Mouse (Mus musculus) lung, embryonic 14.5 days (tissue): ENCODE data around the gene Clic1. TPM values are rescaled to one million over a fixed set of nuclear protein-coding genes. Genes with fewer than 3 reads are reported as not detected.
"Not testable (repeated sequence)": the region's sequence is repeated elsewhere in the genome, so short reads cannot be mapped to it uniquely, and the experiment has no call there.

Experiments
- ATAC-seq: fragments of 200-750 bp; cut with Nextera tagmentation; 2 replicates; pipeline ENCODE4 v1.8.0; 2017; ENCODE audit warnings: mild to moderate bottlenecking, moderate TSS enrichment, moderate library complexity; ENCODE audit not compliant: insufficient read depth
- DNase-seq: peaks from one replicate; pipeline ENCODE4 v3.0.0-alpha.2; 2015
- H3K27ac ChIP-seq: fragments of 300-500 bp; sonication (generic); 2 replicates; pipeline ENCODE4 v1.5.1; 2014; ENCODE audit warnings: low read depth, mild to moderate bottlenecking, moderate library complexity
- H3K27me3 ChIP-seq: fragments of 300-500 bp; sonication (generic); 2 replicates; pipeline ENCODE4 v1.6.1; 2014; ENCODE audit warnings: low read length, control low read depth; ENCODE audit not compliant: insufficient read depth
- H3K36me3 ChIP-seq: fragments of 300-500 bp; sonication (generic); 2 replicates; pipeline ENCODE4 v1.6.1; 2014; ENCODE audit warnings: control low read depth; ENCODE audit not compliant: insufficient read depth
- H3K4me1 ChIP-seq: fragments of 300-500 bp; sonication (generic); 2 replicates; pipeline ENCODE4 v1.6.1; 2014; ENCODE audit warnings: antibody characterized with exemption, control low read depth; ENCODE audit not compliant: insufficient read depth
- H3K4me2 ChIP-seq: fragments of 300-500 bp; sonication (generic); 2 replicates; pipeline ENCODE4 v1.6.1; 2014; ENCODE audit warnings: mild to moderate bottlenecking
- H3K4me3 ChIP-seq: fragments of 300-500 bp; sonication (generic); 2 replicates; pipeline ENCODE4 v1.5.1; 2014; ENCODE audit warnings: low read depth, low read length
- H3K9ac ChIP-seq: fragments of 300-500 bp; sonication (generic); 2 replicates; pipeline ENCODE4 v1.6.1; 2014
- H3K9me3 ChIP-seq: fragments of 300-500 bp; sonication (generic); 2 replicates; pipeline ENCODE4 v1.6.1; 2016; ENCODE audit warnings: low read depth, low read length, control low read depth
- CTCF ChIP-seq: IDR thresholded peaks from 2 replicates; pipeline ENCODE4 v1.5.1; 2016; ENCODE audit warnings: antibody characterized with exemption, low read depth
- WGBS: fragments of 180-500 bp; shearing (Covaris S2); extraction: QIAGEN DNeasy Blood & Tissue Kit; methylation state at CpG from one replicate; pipeline ENCODE4 v1.1.7; 2014; 5-methylcytosine and 5-hydroxymethylcytosine counted together
- polyA plus RNA-seq: library from polyadenylated mRNA; unstranded; fragments of >200 nt; fragmentation: Nextera tagmentation; extraction: Ambion mirVana; gene quantifications from 2 replicates; pipeline ENCODE4 v1.2.1, GENCODE M21; 2014

Gene Clic1
- polyA plus RNA-seq, 1 experiment from 2014 or later = 73.6 TPM

- Histone ChIP-seq H3K27me3 (no peaks in the 10 kb centered on the region), H3K4me3 (no peak overlapping the region), H3K4me2 (no peak overlapping the region), H3K36me3 (peaks cover 67% of the 10 kb centered on the region), H3K9me3 (no peaks in the 10 kb centered on the region), H3K27ac (no peak overlapping the region), H3K4me1 (peaks cover 10% of the 10 kb centered on the region), H3K9ac (no peak overlapping the region)
- no peak for ATAC-seq
- TF ChIP-seq CTCF = no peak
- DNase-seq = no peak
- WGBS = 87% methylated on average over 10 of the region's 10 CpGs
Measured at GRCm38 (mm10) chr17:35005158-35005557, 44.6 kb upstream of the Clic1 start.

- H3K9ac ChIP-seq, H3K4me2 ChIP-seq, H3K9me3 ChIP-seq, DNase-seq, H3K27me3 ChIP-seq, H3K27ac ChIP-seq, ATAC-seq, H3K4me3 ChIP-seq: not testable (repeated sequence)
- 92% methylated on average over 4 of the region's 5 CpGs for WGBS
- Histone ChIP-seq H3K4me1 (peaks cover 10% of the 10 kb centered on the region), H3K36me3 (peaks cover 74% of the 10 kb centered on the region)
Measured at GRCm38 (mm10) chr17:35005902-35006301, 43.9 kb upstream of the Clic1 start.

GRCm38 (mm10) chr17:35007387-35007991 lies 42.3 kb upstream of the Clic1 start:
- Histone ChIP-seq H3K4me2 (no peak overlapping the region), H3K4me1 (peaks cover 9% of the 10 kb centered on the region), H3K36me3 (peaks cover 90% of the 10 kb centered on the region), H3K27me3 (no peaks in the 10 kb centered on the region), H3K4me3 (no peak overlapping the region), H3K9ac (no peak overlapping the region), H3K9me3 (no peaks in the 10 kb centered on the region), H3K27ac (no peak overlapping the region)
- WGBS = 94% methylated on average over 7 of the region's 7 CpGs
- DNase-seq (no peak), ATAC-seq (no peak)
- no peak for TF ChIP-seq CTCF

DNA sequence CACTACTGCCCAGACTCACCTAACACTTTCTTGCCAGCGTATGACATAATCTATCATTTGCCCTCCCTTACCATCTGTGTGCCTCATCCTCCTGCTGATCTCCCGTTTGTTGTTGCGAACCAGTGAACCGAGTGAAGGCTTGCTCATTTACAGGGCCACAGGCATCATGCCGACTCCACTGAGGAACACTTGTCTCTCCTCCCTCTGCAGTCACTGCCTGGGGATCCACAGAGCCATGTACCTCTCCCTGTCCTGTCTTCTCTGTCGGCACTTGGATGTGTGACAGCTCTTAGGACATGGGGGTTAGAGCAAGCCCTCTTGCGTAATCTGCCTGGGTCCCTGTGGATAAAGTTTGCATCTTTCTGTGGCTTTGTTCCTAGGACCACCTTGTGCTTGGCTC lies 40.2 kb upstream of the Clic1 start:
- Histone ChIP-seq H3K27me3 (no peaks in the 10 kb centered on the region), H3K4me2 (no peak overlapping the region), H3K27ac (no peak overlapping the region), H3K9ac (no peak overlapping the region), H3K4me1 (no peaks in the 10 kb centered on the region), H3K9me3 (no peaks in the 10 kb centered on the region), H3K36me3 (peaks cover 96% of the 10 kb centered on the region), H3K4me3 (no peak overlapping the region)
- TF ChIP-seq CTCF = no peak
- 85% methylated on average over 7 of the region's 7 CpGs for WGBS
- ATAC-seq (no peak), DNase-seq (no peak)

DNA sequence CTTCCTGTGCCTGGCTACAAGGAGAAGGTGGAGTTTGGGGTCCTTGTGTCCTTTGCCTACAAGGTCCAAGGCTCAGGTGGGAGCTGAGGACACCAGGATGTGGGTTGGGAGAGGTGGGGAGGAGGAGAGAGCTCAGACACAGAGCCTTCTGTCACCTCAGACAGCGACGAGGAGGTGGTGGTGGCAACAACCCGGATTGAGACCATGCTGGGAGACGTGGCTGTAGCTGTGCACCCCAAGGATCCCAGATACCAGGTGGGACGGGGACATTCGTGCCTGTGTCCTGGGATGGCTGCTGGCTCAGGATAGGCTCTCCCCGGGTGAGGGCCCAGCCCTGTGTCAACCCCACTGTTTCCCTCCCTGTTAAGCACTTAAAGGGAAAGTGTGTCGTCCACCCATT lies 38.3 kb upstream of the Clic1 start:
- no peak for DNase-seq
- no peaks in the 10 kb centered on the region for H3K27me3 ChIP-seq
- 86% methylated on average over 8 of the region's 8 CpGs for WGBS

GRCm38 (mm10) chr17:35012430-35012829 lies 37.3 kb upstream of the Clic1 start:
- DNase-seq = no peak

More for the DNA sequence above, 38.3 kb upstream of the Clic1 start:
- Histone ChIP-seq H3K27ac (no peak overlapping the region), H3K9me3 (no peaks in the 10 kb centered on the region), H3K9ac (no peak overlapping the region), H3K36me3 (peaks cover 99% of the 10 kb centered on the region), H3K4me3 (no peak overlapping the region), H3K4me2 (no peak overlapping the region), H3K4me1 (no peaks in the 10 kb centered on the region)
- no peak for TF ChIP-seq CTCF
- ATAC-seq = no peak

GRCm38 (mm10) chr17:35013221-35013620 lies 36.5 kb upstream of the Clic1 start:
- DNase-seq (no peak), ATAC-seq (no peak)
- H3K4me2 ChIP-seq = no peak overlapping the region
- no peak overlapping the region for H3K4me3 ChIP-seq
- no peaks in the 10 kb centered on the region for H3K4me1 ChIP-seq
- no peak overlapping the region for H3K27ac ChIP-seq
- TF ChIP-seq CTCF = no peak
- no peaks in the 10 kb centered on the region for H3K27me3 ChIP-seq
- H3K9ac ChIP-seq = no peak overlapping the region
- no peaks in the 10 kb centered on the region for H3K9me3 ChIP-seq
- 71% methylated on average over 6 of the region's 6 CpGs for WGBS
- peaks cover 93% of the 10 kb centered on the region for H3K36me3 ChIP-seq

More at GRCm38 (mm10) chr17:35012430-35012829, 37.3 kb upstream of the Clic1 start:
- no peak overlapping the region for H3K27ac ChIP-seq
- no peaks in the 10 kb centered on the region for H3K27me3 ChIP-seq
- H3K9ac ChIP-seq = no peak overlapping the region
- TF ChIP-seq CTCF = no peak
- H3K9me3 ChIP-seq = no peaks in the 10 kb centered on the region
- 77% methylated on average over 13 of the region's 13 CpGs for WGBS
- H3K4me2 ChIP-seq = no peak overlapping the region
- no peak for ATAC-seq
- peaks cover 97% of the 10 kb centered on the region for H3K36me3 ChIP-seq
- H3K4me3 ChIP-seq = no peak overlapping the region
- H3K4me1 ChIP-seq = no peaks in the 10 kb centered on the region
